Mouse (Mus musculus) layer of hippocampus, postnatal 10 days (tissue): ENCODE data around the gene Ica1. TPM values are rescaled to one million over a fixed set of nuclear protein-coding genes. Genes with fewer than 3 reads are reported as not detected.

ENCODE experiments used
- DNase-seq, 2 experiments: peaks; one replicate each; pipeline ENCODE4 v3.0.0; 2021; ENCODE audit warnings: low spot score in 2 of 2
- long read RNA-seq: library from polyadenylated mRNA; stranded (forward); transcript quantifications from one replicate; pipeline ENCODE4 v2.0.0, GENCODE M21; 2023
- total RNA-seq, 2 experiments: library from RNA; stranded (reverse); gene quantifications; 2 replicates each; pipeline ENCODE4 v1.2.3; 2021

Ica1 gene
- total RNA-seq = 10 to 100 TPM; 56.8 to 61.4 TPM
- long read RNA-seq, transcript Ica1-201 (14 exons, 2,075 nt) = major isoform, 41 of 55 reads
- long read RNA-seq, partial matches to known transcripts = 6 of 55 reads
- long read RNA-seq, other reads (novel, unspliced or antisense) = 8 of 55 reads

GRCm38 (mm10) chr6:8778296-8778649 lies at the start of gene Ica1:
Gene Ica1, minus strand, starts transcription at chr6:8778488.
- DNase-seq = no peak

- DNase-seq = no peak
These were observed 41.6 kb upstream of the Ica1 start for GRCm38 (mm10) chr6:8819866-8820265.

GRCm38 (mm10) chr6:8814332-8815002 lies 36.2 kb upstream of the Ica1 start:
- no peak for DNase-seq

GRCm38 (mm10) chr6:8802561-8803150 lies 24.4 kb upstream of the Ica1 start:
- DNase-seq = no peak

DNA sequence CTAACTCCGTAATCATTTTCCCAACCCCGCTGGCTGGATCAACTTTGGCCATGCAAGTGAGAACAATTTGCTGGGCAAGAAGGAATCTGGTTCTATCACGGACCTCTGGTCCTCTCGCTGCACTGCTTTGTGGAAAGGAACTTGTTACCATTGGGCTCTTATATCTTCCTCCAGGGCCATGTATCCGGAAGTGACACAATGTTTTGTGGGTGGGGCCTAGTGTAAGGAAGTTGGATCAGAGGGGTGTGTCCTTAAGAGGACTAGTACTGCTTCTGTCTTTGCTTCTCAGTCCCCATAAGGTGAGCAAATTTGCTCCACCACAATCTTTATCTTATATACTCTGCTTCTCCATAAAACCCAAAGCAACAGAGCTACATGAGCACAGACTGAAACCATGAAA lies 14.1 kb upstream of the Ica1 start:
- DNase-seq = no peak

- no peak for DNase-seq
These were observed 13.5 kb upstream of the Ica1 start for GRCm38 (mm10) chr6:8791781-8792180.

GRCm38 (mm10) chr6:8780618-8781017 lies 2.3 kb upstream of the Ica1 start:
- no peak for DNase-seq

- DNase-seq = peak; percentile 70 to 75
These were observed 635 bp downstream of the Ica1 start for GRCm38 (mm10) chr6:8777411-8778295.

- DNase-seq = no peak
These were observed 6.7 kb downstream of the Ica1 start for GRCm38 (mm10) chr6:8771539-8771938.

DNA sequence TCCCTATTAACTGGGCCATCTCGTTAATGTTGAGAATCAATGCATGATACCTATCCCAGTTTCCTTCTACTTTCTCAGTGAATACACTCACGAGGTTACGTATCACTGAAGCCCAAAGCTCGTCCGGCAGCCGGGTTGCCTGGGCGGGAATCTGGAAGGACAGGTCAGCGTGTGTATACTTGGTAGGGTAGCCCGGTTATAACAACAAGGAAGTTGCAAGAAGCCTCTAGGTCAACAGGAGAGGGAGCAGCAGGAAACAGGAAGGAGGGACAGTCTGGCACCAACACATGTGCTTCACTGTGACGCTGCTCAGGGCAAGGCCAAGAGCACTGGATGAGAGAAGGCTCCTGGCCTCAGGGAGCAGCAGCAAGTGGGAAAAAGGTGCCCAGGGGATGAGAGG lies 7.9 kb downstream of the Ica1 start:
- no peak for DNase-seq

DNA sequence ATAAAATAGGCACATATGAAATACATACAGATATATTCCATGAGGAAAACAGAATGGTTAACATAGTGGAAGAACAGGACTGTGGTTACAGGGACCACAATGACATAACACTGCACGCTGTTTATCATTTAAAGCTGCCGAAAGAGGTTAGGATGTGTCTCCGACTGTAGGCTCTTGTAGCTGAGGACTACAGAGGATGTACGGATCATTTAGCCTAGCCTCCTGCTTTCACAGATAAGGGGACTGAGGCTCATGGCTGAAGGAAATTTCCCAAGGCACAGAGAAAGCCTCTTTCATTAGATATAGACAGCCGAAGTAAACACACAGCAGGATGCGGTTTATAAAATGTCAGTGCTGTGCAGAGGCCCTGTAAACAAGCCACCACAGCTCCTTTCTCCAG lies 8.5 kb downstream of the Ica1 start:
- DNase-seq = no peak

DNA sequence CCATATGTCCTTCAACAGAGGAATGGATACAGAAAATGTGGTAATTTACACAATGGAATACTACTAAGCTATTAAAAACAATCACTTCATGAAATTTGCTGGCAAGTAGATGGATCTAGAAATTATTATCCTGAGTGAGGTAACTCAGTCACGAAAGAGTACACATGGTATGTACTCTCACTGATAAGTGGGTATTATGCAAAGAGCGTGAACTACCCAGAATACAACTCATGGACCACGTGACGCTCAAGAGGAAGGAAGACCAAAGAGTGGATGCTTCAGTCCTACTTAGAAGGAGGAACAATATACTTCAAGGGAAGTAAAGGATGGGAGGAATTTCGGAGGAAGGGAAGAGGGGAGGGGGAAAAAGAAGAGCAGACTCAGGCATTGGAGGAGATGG lies 11.6 kb downstream of the Ica1 start:
- no peak for DNase-seq

DNA sequence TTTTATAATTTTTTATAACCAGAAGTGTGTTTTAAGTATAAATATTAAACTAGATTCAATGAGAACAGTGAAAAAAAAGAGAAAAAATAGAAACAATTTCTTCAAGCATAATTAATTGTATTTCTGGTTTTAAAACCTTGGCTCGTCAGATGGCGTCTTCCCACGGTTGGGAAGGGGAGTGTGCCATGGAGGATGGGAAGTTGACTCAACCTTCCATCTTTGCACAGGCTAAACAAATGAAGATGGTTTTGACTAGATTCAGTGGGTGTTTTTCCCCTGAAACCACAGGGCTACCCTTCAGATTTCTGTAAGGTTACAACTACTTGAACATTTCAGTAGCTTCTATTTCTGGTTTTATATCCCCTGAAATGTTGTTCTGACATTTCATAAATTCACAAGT lies 12.5 kb downstream of the Ica1 start:
- no peak for DNase-seq

DNA sequence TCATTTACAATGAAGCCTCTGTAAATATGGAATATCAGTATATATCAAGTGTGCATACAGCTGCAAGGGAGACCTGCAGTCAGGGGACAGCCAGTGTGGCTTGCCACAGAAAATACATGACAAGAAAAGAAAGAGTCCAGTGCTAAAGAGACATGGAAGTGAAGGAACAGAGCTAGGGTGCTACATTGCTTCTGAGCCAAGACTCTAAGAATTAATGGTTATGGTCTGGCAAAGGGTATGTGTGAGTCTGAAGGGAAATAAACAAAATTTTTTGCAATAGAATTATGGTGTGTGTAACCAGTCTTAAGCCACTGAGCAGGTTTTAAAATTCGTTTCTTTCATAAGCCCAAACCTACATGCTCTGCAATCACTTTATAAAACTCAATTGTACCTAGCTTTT lies 13.2 kb downstream of the Ica1 start:
- no peak for DNase-seq

GRCm38 (mm10) chr6:8760708-8761294 lies 17.5 kb downstream of the Ica1 start:
- no peak for DNase-seq

- DNase-seq = no peak
These were observed 18.4 kb downstream of the Ica1 start for GRCm38 (mm10) chr6:8759901-8760300.

GRCm38 (mm10) chr6:8755760-8756276 lies 22.5 kb downstream of the Ica1 start:
- no peak for DNase-seq

- DNase-seq = no peak
These were observed 23.8 kb downstream of the Ica1 start for GRCm38 (mm10) chr6:8754486-8754885.

- DNase-seq = no peak
These were observed 24.6 kb downstream of the Ica1 start for GRCm38 (mm10) chr6:8753723-8754036.

- DNase-seq = no peak
These were observed 25.1 kb downstream of the Ica1 start for GRCm38 (mm10) chr6:8752984-8753722.

DNA sequence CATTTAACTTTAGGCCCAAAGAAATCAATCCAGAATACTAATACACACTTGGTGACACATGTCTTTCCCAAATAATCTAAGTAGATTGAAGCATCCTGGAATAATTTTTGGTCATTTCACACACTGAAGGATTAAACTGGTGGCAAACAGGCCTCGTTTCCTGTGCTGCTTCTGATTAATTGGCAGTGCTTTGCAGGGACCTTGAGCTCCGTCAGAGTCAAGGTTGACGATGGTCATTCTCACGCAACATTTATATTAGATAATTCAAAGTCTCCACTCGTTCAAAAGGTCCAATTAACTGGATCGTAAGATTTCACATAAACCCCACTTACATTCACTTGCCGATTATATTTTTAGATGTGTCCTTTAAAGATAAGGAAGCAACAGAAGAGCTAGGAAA lies 33.4 kb downstream of the Ica1 start:
- no peak for DNase-seq
